Mouse (Mus musculus) small intestine, adult 2 months (tissue): ENCODE data around the gene Sipa1l3. TPM values are rescaled to one million over a fixed set of nuclear protein-coding genes. Genes with fewer than 3 reads are reported as not detected.

Experiments used
- H3K27ac ChIP-seq: fragments of 200-500 bp; 2 replicates; pipeline ENCODE4 v1.5.1; 2012; ENCODE audit warnings: low read depth, low read length, control low read depth, inconsistent platforms; ENCODE audit not compliant: insufficient read depth
- H3K27me3 ChIP-seq: fragments of 200-500 bp; 2 replicates; pipeline ENCODE4 v1.6.1; 2012; ENCODE audit warnings: mild to moderate bottlenecking, moderate library complexity, low read length, inconsistent platforms; ENCODE audit not compliant: control insufficient read depth, insufficient read depth
- H3K36me3 ChIP-seq: fragments of 200-500 bp; 2 replicates; pipeline ENCODE4 v1.6.1; 2012; ENCODE audit warnings: mild to moderate bottlenecking, low read length, control low read depth, inconsistent platforms; ENCODE audit not compliant: control insufficient read depth, insufficient read depth
- H3K4me1 ChIP-seq: fragments of 200-500 bp; 2 replicates; pipeline ENCODE4 v1.6.1; 2012; ENCODE audit warnings: low read length, inconsistent platforms, mixed read lengths; ENCODE audit not compliant: control insufficient read depth, insufficient read depth, insufficient read length
- H3K4me3 ChIP-seq: fragments of 200-500 bp; 2 replicates; pipeline ENCODE4 v1.5.1; 2012; ENCODE audit warnings: low read depth, mild to moderate bottlenecking, control low read depth, inconsistent platforms, low read length, moderate library complexity
- CTCF ChIP-seq: fragments of 200-500 bp; IDR thresholded peaks from 2 replicates; pipeline ENCODE4 v1.5.1; 2012; ENCODE audit warnings: low read depth, mild to moderate bottlenecking, control low read depth, inconsistent platforms, low read length, moderate library complexity, mixed read lengths; ENCODE audit not compliant: insufficient replicate concordance, insufficient read length; ENCODE audit errors: extremely low read depth
- POLR2A ChIP-seq: fragments of 200-500 bp; IDR thresholded peaks from 2 replicates; pipeline ENCODE4 v1.6.1; 2012; ENCODE audit warnings: low read depth, mild to moderate bottlenecking, control low read depth, inconsistent platforms, low read length, moderate library complexity
- WGBS: fragments of 180-500 bp; shearing (Covaris S2); methylation state at CpG from one replicate; pipeline ENCODE4 v1.1.7; 2018; 5-methylcytosine and 5-hydroxymethylcytosine counted together
- polyA plus RNA-seq: library from polyadenylated mRNA; depleted of rRNA; stranded (reverse); fragments of >200 nt; gene quantifications from 2 replicates; pipeline ENCODE4 v1.2.3, GENCODE M21; 2012

Gene Sipa1l3
- polyA plus RNA-seq, 1 experiment = 192 TPM

DNA sequence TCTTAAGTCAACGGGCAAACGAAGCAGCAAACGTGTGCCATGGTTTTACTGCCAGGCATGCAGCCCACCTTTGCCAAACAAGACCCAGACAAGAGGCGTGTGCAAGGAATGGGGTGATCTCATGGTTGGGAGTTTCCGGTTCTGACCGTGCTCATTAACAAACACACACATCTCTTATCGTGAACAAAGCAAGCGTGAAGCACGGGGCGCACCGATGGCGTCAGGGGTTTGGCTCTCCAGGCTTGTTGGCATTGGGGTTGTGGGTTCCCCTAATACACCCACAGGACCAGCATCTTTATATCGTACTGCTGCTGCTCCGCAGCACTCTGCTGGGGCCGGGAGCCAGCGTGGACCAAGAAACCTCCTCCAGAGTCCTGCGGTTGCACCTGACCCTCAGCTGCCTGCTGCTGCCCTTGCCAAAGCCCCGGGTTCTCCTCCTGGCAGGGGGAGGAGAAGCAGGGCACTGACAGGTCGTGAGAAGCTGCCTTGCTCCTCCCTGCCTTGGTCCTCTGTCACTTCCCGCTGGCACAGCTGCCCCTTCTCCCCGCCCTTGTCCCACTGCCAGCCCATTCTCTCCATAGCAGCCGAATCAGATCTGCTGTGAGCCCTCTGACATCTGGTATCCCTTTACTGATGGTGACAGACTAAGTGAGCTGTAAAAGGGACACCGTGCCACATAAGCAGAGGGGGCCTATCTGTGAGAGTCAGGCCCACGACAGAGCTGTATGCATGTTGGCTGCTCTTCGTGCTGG is 126.5 kb downstream of the Sipa1l3 start:
- Histone ChIP-seq H3K4me3 (no peak overlapping the region), H3K4me1 (peaks cover 22% of the 10 kb centered on the region), H3K27me3 (no peaks in the 10 kb centered on the region), H3K36me3 (peaks cover 38% of the 10 kb centered on the region), H3K27ac (peak overlapping the region; percentile 32)
- 52% methylated on average over 25 of the region's 25 CpGs for WGBS
- TF ChIP-seq CTCF (no peak), POLR2A (no peak)

DNA sequence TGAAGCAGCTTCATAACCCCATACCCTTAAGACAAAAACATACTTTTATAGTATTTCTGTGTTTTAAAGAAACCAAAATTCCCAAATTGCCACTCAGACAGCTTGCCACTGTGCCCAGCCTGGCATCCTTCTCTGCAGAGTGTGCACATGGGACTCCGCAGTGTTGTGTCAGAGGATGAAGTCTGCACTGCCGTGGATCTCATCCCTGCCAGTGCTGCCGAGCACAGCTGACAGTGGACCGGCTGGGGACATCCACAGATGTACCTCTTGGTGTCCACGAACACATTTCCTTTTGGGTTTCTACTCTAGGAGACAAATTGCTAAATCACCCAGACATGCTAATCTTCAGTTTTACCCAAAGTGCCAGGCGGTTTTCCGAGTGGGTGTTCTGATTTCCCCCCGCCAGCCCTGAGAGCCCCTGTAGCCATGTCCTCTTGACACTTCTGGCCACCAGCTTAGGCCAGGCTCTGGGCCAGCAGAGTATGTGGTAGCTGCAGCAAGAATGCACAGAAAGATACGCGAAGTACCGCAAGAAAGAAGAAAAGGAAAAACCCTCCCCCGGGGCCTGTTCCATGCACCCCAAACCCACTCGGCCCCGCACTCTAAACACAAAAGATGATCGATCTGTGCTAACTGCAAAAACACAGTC is 127.2 kb downstream of the Sipa1l3 start:
- Histone ChIP-seq H3K4me1 (peaks cover 20% of the 10 kb centered on the region), H3K36me3 (peaks cover 38% of the 10 kb centered on the region), H3K27ac (no peak overlapping the region), H3K4me3 (no peak overlapping the region), H3K27me3 (no peaks in the 10 kb centered on the region)
- 90% methylated on average over 15 of the region's 15 CpGs for WGBS
- TF ChIP-seq CTCF (0 out of 2 replicates have a peak, but pooled peaks have one; percentile 5), POLR2A (no peak)

DNA sequence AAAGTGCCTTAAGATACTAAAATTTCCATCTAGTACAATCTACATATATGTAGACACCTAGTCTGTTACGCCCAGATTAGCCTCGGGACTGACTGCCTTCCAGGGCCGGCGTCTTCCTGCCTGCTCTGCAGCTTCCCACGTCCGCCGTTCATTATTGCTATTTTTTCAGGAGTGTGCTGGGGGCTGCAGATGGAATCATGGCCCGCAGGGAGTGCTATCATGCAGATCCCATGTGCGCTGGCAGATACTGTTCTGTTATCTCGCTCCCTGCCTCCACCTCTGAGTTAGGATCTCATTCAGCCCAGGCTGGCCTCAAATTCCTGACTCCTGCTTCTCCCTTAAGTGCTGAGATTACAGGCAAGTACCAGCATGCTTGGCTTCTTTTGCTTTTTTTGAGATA is 128.2 kb downstream of the Sipa1l3 start:
- H3K4me1 ChIP-seq = peaks cover 20% of the 10 kb centered on the region
- no peak for TF ChIP-seq CTCF
- no peak for TF ChIP-seq POLR2A
- H3K27ac ChIP-seq = no peak overlapping the region
- H3K4me3 ChIP-seq = no peak overlapping the region
- peaks cover 36% of the 10 kb centered on the region for H3K36me3 ChIP-seq
- no peaks in the 10 kb centered on the region for H3K27me3 ChIP-seq
- 87% methylated on average over 10 of the region's 10 CpGs for WGBS

DNA sequence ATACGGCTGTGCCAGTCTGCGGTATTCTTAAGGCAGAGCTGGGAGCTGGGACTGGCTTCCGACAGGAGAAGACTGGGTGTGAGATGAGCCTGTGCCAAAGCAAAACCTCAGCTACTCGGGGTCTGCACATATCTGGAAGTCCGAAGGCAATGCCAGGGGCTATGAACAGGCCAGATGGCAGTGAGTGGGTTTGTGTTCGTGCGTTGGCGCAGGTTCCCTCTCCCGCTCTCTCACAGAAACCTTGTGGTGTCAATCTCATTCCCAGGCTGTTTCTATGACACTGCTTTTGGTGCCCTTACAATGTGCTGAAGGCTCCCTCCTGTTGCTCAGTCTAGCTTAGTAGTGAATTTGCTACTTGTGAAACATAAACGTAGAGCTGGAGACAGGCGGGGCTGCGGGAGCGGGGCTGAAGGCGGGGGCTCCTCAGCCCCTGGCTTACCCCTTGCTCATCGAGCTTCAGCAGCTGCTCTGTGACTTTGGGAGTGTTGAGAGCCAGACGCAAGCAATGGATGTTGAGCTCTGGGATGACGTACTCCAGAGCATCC is 130.8 kb downstream of the Sipa1l3 start:
- Histone ChIP-seq H3K27me3 (no peaks in the 10 kb centered on the region), H3K4me1 (peaks cover 9% of the 10 kb centered on the region), H3K4me3 (no peak overlapping the region), H3K27ac (no peak overlapping the region), H3K36me3 (peaks cover 34% of the 10 kb centered on the region)
- 90% methylated on average over 17 of the region's 17 CpGs for WGBS
- TF ChIP-seq POLR2A = no peak
- TF ChIP-seq CTCF = no peak

DNA sequence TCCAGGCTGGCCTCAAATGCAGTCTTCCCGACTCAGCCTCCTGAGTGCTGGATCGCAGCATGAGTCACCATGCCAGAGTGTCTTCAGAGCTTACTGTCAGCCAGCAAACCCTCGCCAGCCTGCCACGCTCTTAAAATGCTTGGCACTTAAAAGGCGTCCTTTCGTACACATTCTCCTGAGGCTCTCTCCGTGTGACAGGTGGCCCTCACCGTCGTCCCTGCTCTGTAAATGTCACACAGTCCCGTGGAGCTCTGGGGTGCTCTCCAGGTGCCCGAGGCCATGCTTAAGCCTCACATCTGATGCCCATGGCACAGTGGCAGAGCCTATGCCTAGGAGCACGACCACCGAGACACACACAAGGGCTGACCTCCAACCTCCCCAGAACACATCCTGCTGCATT is 132.1 kb downstream of the Sipa1l3 start:
- Histone ChIP-seq H3K36me3 (peaks cover 44% of the 10 kb centered on the region), H3K27ac (no peak overlapping the region), H3K4me1 (no peaks in the 10 kb centered on the region), H3K27me3 (no peaks in the 10 kb centered on the region), H3K4me3 (no peak overlapping the region)
- TF ChIP-seq CTCF = no peak
- no peak for TF ChIP-seq POLR2A
- WGBS = 90% methylated on average over 13 of the region's 13 CpGs

DNA sequence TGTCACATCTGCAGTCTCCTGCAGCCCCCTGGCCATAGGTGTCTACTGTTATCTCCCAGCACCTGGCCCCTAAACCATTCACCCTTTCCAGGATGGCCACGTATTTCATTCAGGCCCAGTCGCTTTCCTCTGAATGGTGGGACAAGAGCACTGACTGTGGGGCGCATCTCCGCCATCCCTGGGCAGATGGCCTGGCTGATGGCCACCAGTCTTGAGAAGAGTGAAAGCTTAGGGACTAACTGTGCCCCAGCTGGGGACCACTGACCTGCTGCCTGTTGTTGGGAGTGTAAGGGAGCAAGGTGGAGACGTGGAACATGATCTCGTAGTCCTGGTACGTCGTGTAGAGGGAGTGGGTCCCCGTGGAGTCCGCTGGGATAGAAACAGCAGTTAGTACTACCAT is 132.7 kb downstream of the Sipa1l3 start:
- H3K27me3 ChIP-seq = no peaks in the 10 kb centered on the region
- peaks cover 48% of the 10 kb centered on the region for H3K36me3 ChIP-seq
- H3K4me3 ChIP-seq = no peak overlapping the region
- TF ChIP-seq POLR2A (no peak), CTCF (no peak)
- no peak overlapping the region for H3K27ac ChIP-seq
- no peaks in the 10 kb centered on the region for H3K4me1 ChIP-seq
- WGBS = 93% methylated on average over 10 of the region's 10 CpGs

DNA sequence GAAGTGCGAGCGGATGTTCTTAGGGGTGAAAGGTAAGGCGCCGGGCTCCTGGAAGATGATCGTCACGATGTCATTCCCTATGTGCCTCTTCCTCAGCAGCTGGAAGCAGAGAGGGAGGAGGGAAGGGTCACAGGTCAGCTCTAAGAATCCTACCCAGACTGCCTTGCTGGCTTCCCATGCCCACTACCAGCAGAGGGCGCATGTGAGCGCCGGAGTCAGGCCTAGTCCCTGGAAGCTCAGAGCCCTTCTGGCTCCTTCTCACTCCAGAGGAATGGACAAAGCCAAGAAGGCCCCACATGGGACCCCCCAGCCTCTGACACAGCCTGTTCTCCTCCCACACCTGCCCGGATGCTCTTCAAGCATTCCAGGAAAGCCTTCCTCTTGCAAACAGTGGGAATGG is 135.2 kb downstream of the Sipa1l3 start:
- H3K27me3 ChIP-seq = no peaks in the 10 kb centered on the region
- H3K4me1 ChIP-seq = no peaks in the 10 kb centered on the region
- H3K27ac ChIP-seq = no peak overlapping the region
- TF ChIP-seq POLR2A (no peak), CTCF (peak; percentile 94)
- peaks cover 65% of the 10 kb centered on the region for H3K36me3 ChIP-seq
- H3K4me3 ChIP-seq = no peak overlapping the region
- WGBS = 37% methylated on average over 10 of the region's 10 CpGs
